Mouse (Mus musculus) CD4-positive helper T cell, adult 2 months (primary cell): Measurements from ENCODE around the gene Kcna2.

ENCODE experiments used
- DNase-seq: peaks from one replicate; pipeline ENCODE4 v3.0.0-alpha.2; 2012; ENCODE audit warnings: low read depth, missing footprints, low spot score

Kcna2 gene

GRCm38 (mm10) chr3:107150872-107151540, 50.1 kb downstream of the Kcna2 start:
- DNase-seq, result no peak

DNA sequence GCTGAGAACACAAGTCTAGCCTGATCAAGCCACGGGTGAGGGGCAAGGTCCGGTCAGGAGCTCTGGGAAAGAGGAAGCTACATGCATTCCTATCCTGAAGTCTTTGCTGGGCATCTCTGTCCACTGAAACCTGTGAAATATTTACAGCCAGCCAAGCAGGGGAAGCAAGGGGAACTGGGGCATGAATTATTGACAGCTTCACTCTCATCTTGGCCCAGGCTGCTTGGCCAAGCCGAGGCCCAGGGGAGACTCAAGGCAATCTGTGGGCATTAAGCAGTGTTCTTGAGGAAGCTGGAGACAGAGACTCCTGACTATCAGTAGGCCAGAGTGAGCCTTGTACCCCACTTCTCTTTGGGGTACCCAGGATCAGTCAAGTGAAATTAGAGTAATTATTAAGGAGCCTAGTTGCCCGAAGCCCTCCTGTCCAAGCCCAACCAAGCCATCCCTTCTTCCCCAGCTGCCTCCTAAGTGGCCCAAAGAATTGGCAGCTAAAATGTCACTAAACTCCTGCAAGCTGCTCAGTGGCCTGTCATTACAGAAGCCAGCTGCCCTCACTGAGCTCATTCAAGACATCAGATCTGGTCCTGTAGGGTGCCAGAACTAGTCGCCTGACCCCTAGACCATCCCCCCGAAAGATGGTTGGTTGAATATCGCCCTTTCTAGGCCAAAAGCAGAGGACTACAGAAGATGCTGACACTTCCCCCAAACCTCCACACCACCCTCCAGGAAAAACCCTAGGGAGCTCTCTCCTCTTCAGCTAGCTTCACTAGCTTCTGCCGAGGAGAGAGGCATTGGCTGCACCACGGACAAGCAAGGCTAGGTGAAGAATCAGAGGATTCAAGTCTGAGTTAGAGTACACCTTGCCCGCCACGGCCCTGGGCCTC, 53.1 kb downstream of the Kcna2 start:
- no peak for DNase-seq

- no peak for DNase-seq
Observed at GRCm38 (mm10) chr3:107158856-107159255, 57.9 kb downstream of the Kcna2 start.

DNA sequence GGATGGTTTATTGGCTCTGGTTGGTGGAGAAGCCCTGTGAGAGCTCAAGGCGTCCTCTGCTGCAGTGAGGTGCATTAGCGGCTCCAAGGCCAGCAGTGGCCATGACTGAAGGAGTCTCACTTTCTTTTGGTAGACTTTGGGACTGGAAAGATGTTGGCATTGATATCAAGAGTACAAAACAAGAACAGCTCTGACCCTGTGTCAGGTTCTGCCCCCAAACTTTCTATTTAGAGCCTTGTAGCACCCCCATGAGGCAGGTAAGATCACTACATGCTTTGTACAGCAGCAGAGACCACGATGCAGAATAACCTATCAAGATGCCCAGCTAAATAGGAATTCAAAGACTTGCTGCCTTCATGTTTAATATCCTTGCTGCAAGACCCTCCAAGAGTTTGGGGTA, 58.5 kb downstream of the Kcna2 start:
- peak; percentile 45 for DNase-seq

DNA sequence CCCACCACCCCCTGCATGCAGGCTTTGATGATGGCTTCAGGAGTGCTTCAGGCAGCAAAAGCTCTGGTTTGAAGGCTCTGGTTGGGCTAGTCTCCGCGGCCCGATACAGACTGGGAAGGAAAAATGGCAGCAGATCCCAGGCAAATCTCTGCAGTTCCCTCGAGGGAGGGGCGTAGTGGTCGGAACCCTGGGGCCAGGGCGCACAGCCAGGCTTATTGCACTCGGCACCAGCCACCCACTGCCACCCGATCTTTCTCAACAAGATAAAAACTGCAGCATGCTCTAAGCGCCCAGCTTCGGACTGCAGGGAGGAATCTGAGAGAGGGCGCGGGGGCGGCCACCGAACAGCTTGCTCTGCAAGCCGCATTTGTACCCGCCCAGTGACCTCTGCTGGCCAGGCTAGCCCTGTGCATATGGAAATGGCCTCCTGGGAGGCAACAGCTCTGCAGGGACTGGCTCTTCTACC, 58.9 kb downstream of the Kcna2 start:
- DNase-seq, result peak; percentile 49

DNA sequence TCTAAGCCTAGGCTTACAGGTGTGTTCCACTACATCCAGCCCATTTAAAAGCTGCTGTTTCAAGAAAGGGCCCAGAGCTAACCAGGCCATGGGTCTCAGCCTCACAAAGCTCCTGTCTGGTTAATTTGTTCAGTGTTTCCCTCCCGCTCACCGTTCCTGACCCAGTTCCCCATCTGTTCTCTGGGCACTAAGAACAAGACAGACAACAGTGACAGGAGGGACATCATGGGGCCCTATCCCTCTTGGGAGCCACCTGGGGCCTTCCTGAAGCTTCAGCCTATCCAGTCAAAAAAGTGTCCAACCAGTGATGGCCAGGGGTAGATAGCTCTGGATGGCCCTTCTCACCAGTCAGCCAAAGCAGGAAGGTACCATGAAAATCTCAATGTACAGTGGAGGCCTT, 61.8 kb downstream of the Kcna2 start:
- no peak for DNase-seq
